Mouse (Mus musculus): Measurements from ENCODE around the gene Tcf21.

DNA sequence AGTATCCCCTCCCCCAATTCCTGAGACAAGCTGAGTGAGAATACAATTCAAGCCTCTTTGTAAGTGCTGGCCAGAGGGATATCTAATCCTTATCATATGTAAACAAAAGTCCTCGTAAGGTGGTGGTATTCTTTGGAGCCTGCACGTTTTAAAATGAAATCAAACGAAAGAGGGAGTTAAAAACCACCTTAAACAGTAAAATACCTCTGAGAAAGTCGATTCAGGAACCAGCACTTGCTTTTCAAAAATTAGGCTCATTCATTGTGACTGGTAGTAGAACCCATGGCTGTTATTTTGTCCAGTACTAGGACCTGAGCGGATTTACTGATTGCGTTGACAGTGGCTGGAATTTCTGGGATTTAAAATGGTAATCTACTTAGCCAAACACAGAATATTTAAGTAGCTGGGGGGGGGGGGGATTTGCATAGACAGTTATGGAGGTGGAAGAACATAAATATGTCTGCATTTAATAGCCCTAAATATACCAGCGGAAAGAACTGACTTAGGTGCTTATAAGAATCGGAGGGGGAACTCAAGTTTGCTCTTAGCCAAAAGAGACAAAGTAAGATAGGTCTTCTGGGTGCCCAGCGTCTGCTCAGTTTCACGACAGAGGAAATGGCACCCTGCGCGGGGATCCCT lies 1.3 kb downstream of the Tcf21 start:
- no peak for TF ChIP-seq CTCF (conservative IDR thresholded peaks at IDR 0.05; ENCODE audit: low read length)
- TF ChIP-seq NANOG (IDR thresholded peaks at IDR 0.05; ENCODE audit: borderline replicate concordance, low read length), result no peak
